Mouse (Mus musculus): Measurements from ENCODE around the gene Gcdh. TPM values are rescaled to one million over a fixed set of nuclear protein-coding genes. Genes with fewer than 3 reads are reported as not detected.

The Gcdh gene
- polyA plus RNA-seq, 1 experiment from 2014 or later: 31.1 TPM

DNA sequence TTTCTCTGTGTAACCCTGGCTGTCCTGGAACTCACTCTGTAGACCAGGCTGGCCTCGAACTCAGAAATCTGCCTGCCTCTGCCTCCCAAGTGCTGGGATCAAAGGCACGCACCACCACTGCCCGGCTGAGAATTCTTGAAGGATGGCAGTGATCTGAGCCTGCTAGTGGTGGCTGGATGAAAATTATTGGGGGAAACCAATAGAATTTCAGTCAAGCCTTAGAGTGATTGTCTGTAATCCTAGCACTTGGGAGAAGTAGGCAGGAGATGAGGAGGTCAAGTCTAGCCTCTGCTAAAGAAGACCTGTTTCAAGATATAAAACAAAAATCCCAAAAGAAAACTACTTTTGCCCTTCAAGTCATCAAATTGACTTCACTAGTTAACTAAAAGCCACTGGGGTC, 37.3 kb downstream of the Gcdh start:
- H3K4me3 ChIP-seq (replicated peaks): peak overlapping the region; percentile 67
- peak overlapping the region; percentile 86; the same call in 1 of the 2 replicates for H3K4me2 ChIP-seq
- peaks cover 24% of the 10 kb centered on the region for H3K36me3 ChIP-seq (replicated peaks)
- peak; percentile 1; the same call in 1 of the 2 replicates for ATAC-seq (ENCODE audit: low FRiP score)
- H3K27ac ChIP-seq: no peak overlapping the region
- peaks cover 20% of the 10 kb centered on the region for H3K4me1 ChIP-seq
- H3K27me3 ChIP-seq: no peaks in the 10 kb centered on the region
- 92% methylated on average over 3 of the region's 3 CpGs for WGBS
- H3K9ac ChIP-seq: 0 out of 2 replicates have a peak overlapping the region, but pooled peaks have one; percentile 81
- no peaks in the 10 kb centered on the region for H3K9me3 ChIP-seq

DNA sequence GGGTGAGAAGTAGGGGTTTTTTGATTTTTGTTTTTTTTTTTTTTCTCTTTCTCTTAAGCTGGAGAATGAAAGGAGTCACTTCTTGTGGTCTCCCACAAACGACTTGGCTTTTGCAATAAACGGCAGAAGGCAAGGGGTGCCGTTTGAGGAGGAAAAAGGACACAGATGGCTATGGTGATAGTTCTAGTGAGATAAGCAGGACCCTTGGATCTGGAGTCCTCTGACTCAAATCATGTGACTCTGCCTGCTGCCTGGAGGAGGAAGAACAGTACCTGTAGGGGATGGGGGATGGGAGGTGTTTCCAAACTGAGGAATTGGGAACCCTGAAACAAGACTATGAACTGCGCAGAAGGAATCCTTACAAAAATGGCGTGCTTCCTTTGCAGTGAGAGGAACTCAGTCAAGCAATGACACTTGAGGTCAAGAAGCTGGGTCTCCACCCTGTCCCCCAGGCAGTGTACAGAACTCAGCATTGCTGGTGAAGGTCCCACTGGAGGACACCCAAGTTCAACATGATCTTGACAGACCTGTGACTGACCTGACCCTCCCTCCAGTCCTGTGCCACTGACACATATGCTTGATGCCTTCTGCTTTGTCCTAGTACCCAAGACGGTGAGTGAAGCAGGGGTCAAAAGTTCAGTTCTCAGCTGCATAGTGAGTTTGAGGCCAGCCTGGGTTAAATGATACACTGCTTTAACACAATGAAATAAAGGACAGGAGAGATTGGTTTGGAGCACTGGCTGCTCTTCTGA, 45.9 kb downstream of the Gcdh start:
- no peak for ATAC-seq (ENCODE audit: low FRiP score)
- Histone ChIP-seq H3K4me1 (peaks cover 31% of the 10 kb centered on the region), H3K9ac (peak overlapping the region; percentile 70), H3K27me3 (no peaks in the 10 kb centered on the region), H3K9me3 (no peaks in the 10 kb centered on the region), H3K27ac (peak overlapping the region; percentile 78), H3K4me2 (peak overlapping the region; percentile 64), H3K36me3 (replicated peaks) (peaks cover 23% of the 10 kb centered on the region), H3K4me3 (replicated peaks) (peak overlapping the region; percentile 96)
- WGBS: 59% methylated on average over 6 of the region's 6 CpGs

DNA sequence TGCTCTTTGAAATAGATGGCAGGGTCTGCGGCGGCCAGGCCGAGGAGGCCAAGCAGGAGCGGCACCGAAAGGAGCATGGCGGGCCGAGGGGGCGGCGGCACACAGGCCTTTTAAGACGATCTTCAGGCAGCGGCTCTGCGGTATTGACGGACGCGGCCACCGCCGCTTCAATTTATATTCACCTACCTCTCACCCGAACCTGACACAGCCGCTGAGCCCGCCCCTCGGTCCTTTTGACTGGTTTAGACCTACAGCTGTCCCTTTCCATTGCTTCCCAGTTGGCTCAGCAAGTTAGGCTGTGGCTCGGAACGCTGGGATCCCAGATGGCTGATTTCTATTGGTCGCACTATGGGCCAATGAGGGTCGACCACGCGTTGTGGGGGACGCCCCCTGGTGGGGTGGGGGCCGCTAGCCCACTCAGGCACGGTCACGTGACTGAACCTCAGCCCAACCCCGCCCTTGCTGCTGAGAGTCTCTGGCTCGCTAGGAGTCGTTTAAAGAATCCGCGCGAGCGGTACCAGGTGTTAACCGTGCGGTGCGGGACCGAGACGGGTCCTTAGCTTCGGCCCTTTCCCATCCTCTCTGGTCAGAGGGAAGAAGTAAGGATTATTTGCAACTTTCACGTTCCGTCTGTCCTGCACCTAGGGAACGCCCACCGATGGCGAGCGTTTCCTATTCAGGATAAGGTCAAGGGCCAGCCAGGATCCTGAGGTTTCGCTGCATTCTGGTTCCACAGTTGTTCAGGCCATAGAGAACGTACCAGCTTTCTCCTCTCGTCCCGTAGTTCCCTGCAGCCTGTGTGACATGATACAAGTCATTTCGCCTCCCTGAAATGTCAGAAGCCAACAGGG, 46.8 kb downstream of the Gcdh start, which contains the start of gene Calr:
Gene Calr (minus strand): TSS at position 213 of the 851 bp plus-strand sequence.
- Histone ChIP-seq H3K4me1 (peaks cover 36% of the 10 kb centered on the region), H3K4me3 (replicated peaks) (peak within 1 kb of the TSS; percentile 96), H3K36me3 (replicated peaks) (peaks cover 32% of the 10 kb centered on the region), H3K9ac (peak within 1 kb of the TSS; percentile 96), H3K9me3 (no peaks in the 10 kb centered on the region), H3K27ac (peak within 1 kb of the TSS; percentile 82), H3K27me3 (no peaks in the 10 kb centered on the region), H3K4me2 (peak within 1 kb of the TSS; percentile 86)
- peak; percentile 100 for ATAC-seq (ENCODE audit: low FRiP score)
- under 1% methylated on average over 55 of the region's 55 CpGs for WGBS

DNA sequence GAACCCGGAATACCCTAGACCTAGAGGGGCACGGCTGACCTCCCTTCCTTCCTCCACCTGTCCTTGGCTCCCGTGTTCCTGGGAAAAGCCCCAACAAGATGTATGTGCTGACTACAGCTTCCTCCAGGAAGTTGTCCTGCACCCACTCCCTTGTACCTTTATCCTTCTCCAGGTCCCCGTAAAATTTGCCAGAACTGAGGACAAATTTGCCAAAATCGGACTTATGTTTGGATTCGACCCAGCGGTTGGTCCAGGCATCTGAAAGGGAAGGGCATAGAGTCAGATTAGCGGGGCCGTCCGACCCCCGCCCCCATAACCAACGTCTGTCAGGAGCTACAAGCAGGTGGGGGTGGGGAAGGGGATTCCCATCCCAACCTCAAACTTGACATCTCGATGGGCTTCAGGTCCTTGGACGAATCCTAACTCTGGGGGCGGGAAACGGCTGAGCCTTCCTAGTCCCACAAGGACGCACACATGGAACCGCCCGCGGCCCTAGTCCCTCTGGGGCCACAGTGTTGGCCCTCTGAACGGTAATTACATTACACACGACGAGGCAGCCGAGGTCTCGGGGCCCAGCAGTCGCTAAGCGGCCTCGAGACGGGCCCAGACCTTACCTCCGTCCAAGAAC, 47.5 kb downstream of the Gcdh start:
- Histone ChIP-seq H3K36me3 (replicated peaks) (peaks cover 38% of the 10 kb centered on the region), H3K4me2 (peak overlapping the region; percentile 86), H3K4me3 (replicated peaks) (peak overlapping the region; percentile 96), H3K4me1 (peaks cover 36% of the 10 kb centered on the region), H3K27me3 (no peaks in the 10 kb centered on the region), H3K9me3 (no peaks in the 10 kb centered on the region), H3K9ac (peak overlapping the region; percentile 96), H3K27ac (peak overlapping the region; percentile 82)
- under 1% methylated on average over 30 of the region's 30 CpGs for WGBS
- no peak for ATAC-seq (ENCODE audit: low FRiP score)

DNA sequence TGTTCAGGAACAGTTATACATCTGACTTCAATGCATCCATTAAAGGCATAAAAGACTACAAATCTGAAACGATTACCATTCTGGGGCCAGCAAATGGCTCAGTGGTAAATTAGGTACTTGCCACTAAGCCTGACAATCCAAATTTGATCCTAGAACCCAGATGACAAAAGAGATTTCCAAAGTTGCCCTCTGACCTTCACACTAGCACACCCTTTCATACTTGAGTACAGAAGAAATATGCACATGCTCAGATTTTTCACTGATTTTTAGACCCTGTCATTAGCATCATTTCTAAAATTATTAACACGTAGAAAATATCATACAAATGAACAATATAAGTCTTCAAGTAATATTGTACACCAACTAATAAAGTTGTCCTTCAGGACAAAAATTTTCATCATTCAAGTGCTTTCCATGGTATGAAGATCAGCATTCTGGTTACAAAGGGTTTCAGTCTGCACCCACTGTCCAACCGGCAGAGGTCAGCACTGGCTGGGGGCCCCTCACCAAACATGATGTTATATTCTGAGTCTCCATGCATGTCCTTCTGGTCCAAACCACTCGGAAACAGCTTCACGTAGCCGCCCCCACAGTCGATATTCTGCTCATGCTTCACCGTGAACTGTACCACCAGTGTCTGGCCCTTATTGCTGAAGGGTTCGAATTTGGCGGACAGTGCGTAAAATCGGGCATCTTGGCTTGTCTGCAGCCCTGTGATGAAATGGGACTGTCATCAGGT, 48.2 kb downstream of the Gcdh start:
- ATAC-seq (ENCODE audit: low FRiP score): no peak
- H3K36me3 ChIP-seq (replicated peaks): peaks cover 40% of the 10 kb centered on the region

GRCm38 (mm10) chr8:84844397-84845070, 49.2 kb downstream of the Gcdh start:
- Histone ChIP-seq H3K36me3 (replicated peaks) (peaks cover 40% of the 10 kb centered on the region), H3K27ac (peak overlapping the region; percentile 36; the same call in 1 of the 2 replicates), H3K4me1 (peaks cover 40% of the 10 kb centered on the region), H3K9ac (peak overlapping the region; percentile 96), H3K9me3 (no peaks in the 10 kb centered on the region), H3K27me3 (no peaks in the 10 kb centered on the region), H3K4me3 (replicated peaks) (peak overlapping the region; percentile 96), H3K4me2 (peak overlapping the region; percentile 86)
- whole genome bisulfite sequencing: 91% methylated on average over 9 of the region's 9 CpGs
- ATAC-seq (ENCODE audit: low FRiP score): no peak

More for the DNA sequence above, 48.2 kb downstream of the Gcdh start:
- H3K4me1 ChIP-seq: peaks cover 36% of the 10 kb centered on the region
- H3K4me3 ChIP-seq (replicated peaks): peak overlapping the region; percentile 96
- H3K27me3 ChIP-seq: no peaks in the 10 kb centered on the region
- peak overlapping the region; percentile 82 for H3K27ac ChIP-seq
- H3K4me2 ChIP-seq: peak overlapping the region; percentile 86
- H3K9me3 ChIP-seq: no peaks in the 10 kb centered on the region
- WGBS: 17% methylated on average over 12 of the region's 12 CpGs
- H3K9ac ChIP-seq: peak overlapping the region; percentile 96

- 68% methylated on average over 1 of the region's 1 CpGs for WGBS
- ATAC-seq (ENCODE audit: low FRiP score): no peak
- H3K4me1 ChIP-seq: peaks cover 37% of the 10 kb centered on the region
- peaks cover 67% of the 10 kb centered on the region for H3K36me3 ChIP-seq (replicated peaks)
- H3K27me3 ChIP-seq: no peaks in the 10 kb centered on the region
- no peak overlapping the region for H3K4me3 ChIP-seq (replicated peaks)
- H3K9ac ChIP-seq: no peak overlapping the region
- no peak overlapping the region for H3K4me2 ChIP-seq
- no peak overlapping the region for H3K27ac ChIP-seq
- no peaks in the 10 kb centered on the region for H3K9me3 ChIP-seq
Measured at GRCm38 (mm10) chr8:84841514-84841913, 52.2 kb downstream of the Gcdh start.

- WGBS: under 1% methylated on average over 54 of the region's 55 CpGs
- ATAC-seq (ENCODE audit: low FRiP score): peak; percentile 95
- Histone ChIP-seq H3K36me3 (replicated peaks) (peaks cover 78% of the 10 kb centered on the region), H3K27me3 (no peaks in the 10 kb centered on the region), H3K4me1 (peaks cover 43% of the 10 kb centered on the region), H3K4me3 (replicated peaks) (peak within 1 kb of the TSS; percentile 74), H3K27ac (peak within 1 kb of the TSS; percentile 87), H3K4me2 (peak within 1 kb of the TSS; percentile 63), H3K9me3 (no peaks in the 10 kb centered on the region), H3K9ac (peak within 1 kb of the TSS; percentile 87)
Measured at GRCm38 (mm10) chr8:84840248-84840999, 53.3 kb downstream of the Gcdh start, which contains the start of gene Rad23a. Rad23a (minus strand) TSS chr8:84840665.

GRCm38 (mm10) chr8:84839875-84840247, 53.9 kb downstream of the Gcdh start:
- Histone ChIP-seq H3K4me2 (peak overlapping the region; percentile 63), H3K36me3 (replicated peaks) (peaks cover 80% of the 10 kb centered on the region), H3K9ac (peak overlapping the region; percentile 87), H3K27me3 (no peaks in the 10 kb centered on the region), H3K27ac (peak overlapping the region; percentile 87), H3K4me3 (replicated peaks) (peak overlapping the region; percentile 74), H3K9me3 (no peaks in the 10 kb centered on the region), H3K4me1 (peaks cover 42% of the 10 kb centered on the region)
- 5% methylated on average over 7 of the region's 7 CpGs for WGBS
- no peak for ATAC-seq (ENCODE audit: low FRiP score)

- Histone ChIP-seq H3K27me3 (no peaks in the 10 kb centered on the region), H3K4me1 (peaks cover 42% of the 10 kb centered on the region), H3K4me2 (peak overlapping the region; percentile 63), H3K36me3 (replicated peaks) (peaks cover 80% of the 10 kb centered on the region), H3K4me3 (replicated peaks) (peak overlapping the region; percentile 74), H3K9ac (peak overlapping the region; percentile 87; the same call in 1 of the 2 replicates), H3K9me3 (no peaks in the 10 kb centered on the region), H3K27ac (no peak overlapping the region)
- 91% methylated on average over 2 of the region's 2 CpGs for WGBS
- ATAC-seq (ENCODE audit: low FRiP score): no peak
Measured at GRCm38 (mm10) chr8:84839411-84839810, 54.3 kb downstream of the Gcdh start.

Data from forebrain, embryonic 12.5 days (tissue).